Mouse (Mus musculus) cerebellum, adult 8-10 months (tissue): ENCODE measurements at regions not wholly inside any gene's neighbourhood (a gene's known extent, or its start where the extent isn't known, plus 50 kb on each side); places are given as distances from the start of the nearest gene placed in this dataset.

Source experiments
- DNase-seq: peaks from one replicate; pipeline ENCODE4 v3.0.0; 2022

GRCm38 (mm10) chr5:41206462-41206861 is 501.5 kb downstream of the Rab28 start:
- DNase-seq = no peak

- no peak for DNase-seq
Observed at GRCm38 (mm10) chr5:41204417-41204816, 503.5 kb downstream of the Rab28 start.

GRCm38 (mm10) chr5:41187193-41187592 is 520.8 kb downstream of the Rab28 start:
- DNase-seq = no peak

GRCm38 (mm10) chr5:41177220-41177619 is 530.7 kb downstream of the Rab28 start:
- DNase-seq = no peak

GRCm38 (mm10) chr5:41165870-41166626 is 541.9 kb downstream of the Rab28 start:
- DNase-seq = no peak

- peak; percentile 8 for DNase-seq
Observed at GRCm38 (mm10) chr5:41125050-41125449, 582.9 kb downstream of the Rab28 start.

- DNase-seq = no peak
Observed at GRCm38 (mm10) chr5:41117658-41118057, 590.3 kb downstream of the Rab28 start.

- DNase-seq = no peak
Observed at GRCm38 (mm10) chr5:41087773-41088172, 620.2 kb downstream of the Rab28 start.

- DNase-seq = no peak
Observed at GRCm38 (mm10) chr5:41076412-41076811, 631.5 kb downstream of the Rab28 start.

- DNase-seq = no peak
Observed at GRCm38 (mm10) chr5:41061646-41062045, 646.3 kb downstream of the Rab28 start.

- no peak for DNase-seq
Observed at GRCm38 (mm10) chr5:41061222-41061621, 646.7 kb downstream of the Rab28 start.

GRCm38 (mm10) chr5:41058015-41058414 is 649.9 kb downstream of the Rab28 start:
- DNase-seq = no peak

- DNase-seq = no peak
Observed at GRCm38 (mm10) chr5:41051948-41052347, 656.0 kb downstream of the Rab28 start.

- DNase-seq = no peak
Observed at GRCm38 (mm10) chr5:41048515-41048914, 659.4 kb downstream of the Rab28 start.

GRCm38 (mm10) chr5:41045221-41045620 is 662.7 kb downstream of the Rab28 start:
- DNase-seq = no peak

- DNase-seq = peak; percentile 58
Observed at GRCm38 (mm10) chr5:41044465-41044864, 663.5 kb downstream of the Rab28 start.

- no peak for DNase-seq
Observed at GRCm38 (mm10) chr5:41038790-41039189, 669.2 kb downstream of the Rab28 start.

- DNase-seq = no peak
Observed at GRCm38 (mm10) chr5:41006692-41007091, 701.3 kb downstream of the Rab28 start.

GRCm38 (mm10) chr5:40986562-40986961 is 721.4 kb downstream of the Rab28 start:
- no peak for DNase-seq

GRCm38 (mm10) chr5:40974892-40975291 is 733.1 kb downstream of the Rab28 start:
- no peak for DNase-seq

- DNase-seq = peak; percentile 53
Observed at GRCm38 (mm10) chr5:40952901-40953595, 754.9 kb downstream of the Rab28 start.

GRCm38 (mm10) chr5:40929127-40929526 is 778.8 kb downstream of the Rab28 start:
- no peak for DNase-seq

- DNase-seq = no peak
Observed at GRCm38 (mm10) chr5:40920920-40921319, 787.0 kb downstream of the Rab28 start.

GRCm38 (mm10) chr5:40908803-40909202 is 799.2 kb downstream of the Rab28 start:
- DNase-seq = no peak
